Mouse (Mus musculus) ES-E14 (cell line): ENCODE measurements around the gene Ccnd1. TPM values are rescaled to one million over a fixed set of nuclear protein-coding genes. Genes with fewer than 3 reads are reported as not detected.

ENCODE experiments used
- DNase-seq: peaks from one replicate; pipeline ENCODE4 v3.0.0-alpha.2; 2013; ENCODE audit warnings: low read depth, low spot score
- H3K27ac ChIP-seq: 2 replicates; pipeline ENCODE4 v1.5.1; 2012; ENCODE audit warnings: low read depth, mild to moderate bottlenecking, low read length, moderate library complexity, mixed read lengths; ENCODE audit not compliant: poor library complexity, insufficient read depth, severe bottlenecking
- H3K36me3 ChIP-seq: 2 replicates; pipeline ENCODE4 v1.6.1; 2012; ENCODE audit warnings: mild to moderate bottlenecking, low read length, moderate library complexity, mixed read lengths; ENCODE audit not compliant: control insufficient read depth, poor library complexity, insufficient read depth, severe bottlenecking
- H3K4me1 ChIP-seq, 2 experiments: fragments of 150-350 bp in 1 of 2; sonication (generic) in 1 of 2; 2 replicates each; pipeline ENCODE4 v1.6.1; 2012; ENCODE audit warnings: low read length in 2 of 2, mild to moderate bottlenecking in 1 of 2, mixed read lengths in 1 of 2; ENCODE audit not compliant: control insufficient read depth in 2 of 2, insufficient read depth in 2 of 2, poor library complexity in 1 of 2
- H3K4me3 ChIP-seq, 2 experiments: fragments of 150-350 bp in 1 of 2; sonication (generic) in 1 of 2; 2 replicates each; pipeline ENCODE4 v1.5.1; 2012; ENCODE audit warnings: low read length in 2 of 2, low read depth in 1 of 2, mild to moderate bottlenecking in 1 of 2, mixed read lengths in 1 of 2; ENCODE audit not compliant: insufficient read depth in 1 of 2, poor library complexity in 1 of 2, severe bottlenecking in 1 of 2
- H3K9ac ChIP-seq: 2 replicates; pipeline ENCODE4 v1.6.1; 2012; ENCODE audit warnings: low read depth, mild to moderate bottlenecking, low read length, mixed read lengths; ENCODE audit not compliant: poor library complexity, insufficient read depth, severe bottlenecking
- H3K9me3 ChIP-seq: fragments of 150-350 bp; sonication (generic); 2 replicates; pipeline ENCODE4 v1.6.1; 2012; ENCODE audit warnings: low read depth, mild to moderate bottlenecking, low read length; ENCODE audit not compliant: control insufficient read depth, insufficient read depth
- CHD2 ChIP-seq: IDR thresholded peaks from 2 replicates; pipeline ENCODE4 v1.6.1; 2014; ENCODE audit warnings: mild to moderate bottlenecking, low read depth, low read length, inconsistent platforms
- HCFC1 ChIP-seq: IDR thresholded peaks from 2 replicates; pipeline ENCODE4 v1.6.1; 2012; ENCODE audit warnings: low read length, inconsistent platforms, borderline replicate concordance; ENCODE audit not compliant: insufficient read depth
- MAFK ChIP-seq: IDR thresholded peaks from 2 replicates; pipeline ENCODE4 v1.6.1; 2014; ENCODE audit warnings: mild to moderate bottlenecking, low read depth, low read length, inconsistent platforms; ENCODE audit not compliant: insufficient read depth
- ZC3H11A ChIP-seq: IDR thresholded peaks from 2 replicates; pipeline ENCODE4 v1.6.1; 2012; ENCODE audit warnings: low read depth, mild to moderate bottlenecking, inconsistent platforms, low read length, borderline replicate concordance
- ZNF384 ChIP-seq: IDR thresholded peaks from 2 replicates; pipeline ENCODE4 v1.6.1; 2012; ENCODE audit warnings: low read depth, low read length, inconsistent platforms
- in situ Hi-C, 2 experiments: fragments of 600-800 bp; cut with MboI; formaldehyde crosslinking; loops; one replicate each; pipeline ENCODE4 v1.15.1; 2025; ENCODE audit warnings: low sequenced_read_pairs in 2 of 2, inconsistent platforms in 1 of 2; ENCODE audit not compliant: unreplicated experiment in 2 of 2
- total RNA-seq: library from RNA; depleted of rRNA; stranded (reverse); fragments of 300-350 nt; gene quantifications from 2 replicates; pipeline ENCODE4 v1.2.3, GENCODE M21; 2012

Gene Ccnd1
- total RNA-seq, 1 experiment, result 57.6 TPM

- H3K4me1 ChIP-seq, result no peaks in the 10 kb centered on the region; a peak in 2 of 4 replicates
- in situ Hi-C loops, result no loop called here
- H3K36me3 ChIP-seq, result peaks cover 15% of the 10 kb centered on the region
Measured at GRCm38 (mm10) chr7:144941242-144941831, 1.6 kb upstream of the Ccnd1 start.

GRCm38 (mm10) chr7:144940585-144940984 lies 860 bp upstream of the Ccnd1 start:
- Histone ChIP-seq H3K9ac (peak overlapping the region; percentile 84), H3K4me1 (no peaks in the 10 kb centered on the region; a peak in 2 of 4 replicates), H3K36me3 (peaks cover 22% of the 10 kb centered on the region), H3K9me3 (no peaks in the 10 kb centered on the region), H3K27ac (peak overlapping the region; percentile 97), H3K4me3 (peak overlapping the region; percentile 64 to 75)
- in situ Hi-C loops, result no loop called here
- no peak for DNase-seq
- no peak for TF ChIP-seq CHD2
- no peak for TF ChIP-seq ZNF384
- TF ChIP-seq HCFC1, result no peak
- TF ChIP-seq ZC3H11A, result no peak
- TF ChIP-seq MAFK, result no peak

More at GRCm38 (mm10) chr7:144941242-144941831, 1.6 kb upstream of the Ccnd1 start:
- DNase-seq, result peak; percentile 92
- Histone ChIP-seq H3K9me3 (no peaks in the 10 kb centered on the region), H3K4me3 (peak overlapping the region; percentile 64 to 81), H3K27ac (peak overlapping the region; percentile 93), H3K9ac (peak overlapping the region; percentile 98)
- TF ChIP-seq HCFC1, result peak; percentile 55; the same call in 1 of the 2 replicates
- peak; percentile 18; the same call in 1 of the 2 replicates for TF ChIP-seq CHD2
- no peak for TF ChIP-seq ZC3H11A
- no peak for TF ChIP-seq ZNF384

GRCm38 (mm10) chr7:144940003-144940571 lies 362 bp upstream of the Ccnd1 start:
- in situ Hi-C loops, result no loop called here
- H3K9me3 ChIP-seq, result no peaks in the 10 kb centered on the region
- TF ChIP-seq MAFK, result no peak
- TF ChIP-seq ZNF384, result no peak
- no peak for TF ChIP-seq CHD2
- no peak for TF ChIP-seq ZC3H11A
- TF ChIP-seq HCFC1, result no peak
- H3K36me3 ChIP-seq, result peaks cover 26% of the 10 kb centered on the region
- peak overlapping the region; percentile 84 for H3K9ac ChIP-seq
- H3K4me1 ChIP-seq, result no peaks in the 10 kb centered on the region; a peak in 2 of 4 replicates
- peak overlapping the region; percentile 97 for H3K27ac ChIP-seq
- DNase-seq, result no peak
- H3K4me3 ChIP-seq, result peak overlapping the region; percentile 64 to 75

DNA sequence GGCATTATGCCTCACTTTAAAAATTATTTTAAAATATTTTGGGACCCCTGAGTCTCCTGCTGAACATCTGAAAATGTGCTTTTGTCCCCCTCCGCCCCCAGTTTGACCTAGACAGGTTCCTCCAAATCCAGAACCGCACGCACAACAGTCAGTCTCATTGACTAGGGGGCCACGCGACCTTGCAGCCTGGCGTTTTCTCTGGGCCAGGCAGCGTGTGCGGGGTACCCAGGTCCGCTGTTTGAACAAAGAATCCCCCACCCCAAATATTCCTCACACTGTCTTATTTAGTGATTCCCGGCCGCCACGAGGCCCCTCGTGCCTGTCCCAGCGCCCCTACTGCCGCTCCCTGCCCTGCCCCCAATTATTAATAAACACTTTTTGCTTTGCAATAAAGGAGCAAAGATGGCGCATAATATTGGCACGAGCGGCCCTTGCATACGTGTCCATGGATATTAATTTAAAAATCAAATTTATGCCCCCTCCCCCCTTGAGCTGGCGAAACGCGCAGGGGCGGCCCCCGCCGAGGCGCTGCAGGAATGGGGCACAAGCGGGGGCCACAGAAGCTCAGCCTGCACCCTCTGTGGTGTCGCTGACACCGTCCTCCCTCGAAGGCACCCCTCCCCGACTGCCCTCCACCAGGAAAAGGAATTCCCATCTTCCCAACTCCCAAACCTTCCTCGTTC lies 923 bp downstream of the Ccnd1 start:
- Histone ChIP-seq H3K27ac (no peak overlapping the region), H3K4me3 (peak overlapping the region; percentile 75 to 82), H3K9me3 (no peaks in the 10 kb centered on the region), H3K4me1 (no peaks in the 10 kb centered on the region; a peak in 2 of 4 replicates), H3K9ac (peak overlapping the region; percentile 76), H3K36me3 (peaks cover 39% of the 10 kb centered on the region)
- no peak for DNase-seq
- TF ChIP-seq ZC3H11A (no peak), HCFC1 (no peak), CHD2 (no peak), ZNF384 (no peak), MAFK (no peak)
- in situ Hi-C loops, result loop anchor here (5.0 to 10.0 kb wide), 3 partner anchors 176 to 306 kb away; no protein-coding TSS in a partner anchor
